Mouse (Mus musculus) liver, embryonic 16.5 days (tissue): ENCODE results near the gene Pmf1. TPM values are rescaled to one million over a fixed set of nuclear protein-coding genes. Genes with fewer than 3 reads are reported as not detected.
A peak's percentile ranks its signal among the peaks of the same experiment; 100 is the strongest.

Experiments
- ATAC-seq: fragments of 200-750 bp; cut with Nextera tagmentation; 2 replicates; pipeline ENCODE4 v1.8.0; 2017; ENCODE audit warnings: low read depth, mild to moderate bottlenecking, moderate number of reproducible peaks, moderate library complexity
- H3K27ac ChIP-seq: fragments of 300-500 bp; sonication (generic); 2 replicates; pipeline ENCODE4 v1.5.1; 2014; ENCODE audit warnings: mild to moderate bottlenecking, low read length
- H3K27me3 ChIP-seq: fragments of 300-500 bp; sonication (generic); 2 replicates; pipeline ENCODE4 v1.6.1; 2014; ENCODE audit warnings: low read depth, low read length, mixed read lengths; ENCODE audit not compliant: control insufficient read depth, insufficient read depth
- H3K36me3 ChIP-seq: fragments of 300-500 bp; sonication (generic); 2 replicates; pipeline ENCODE4 v1.6.1; 2014; ENCODE audit warnings: mild to moderate bottlenecking; ENCODE audit not compliant: control insufficient read depth, insufficient read depth
- H3K4me1 ChIP-seq: fragments of 300-500 bp; sonication (generic); 2 replicates; pipeline ENCODE4 v1.6.1; 2014; ENCODE audit warnings: low read depth, low read length, mixed read lengths; ENCODE audit not compliant: control insufficient read depth
- H3K4me2 ChIP-seq: fragments of 300-500 bp; sonication (generic); 2 replicates; pipeline ENCODE4 v1.6.1; 2014; ENCODE audit warnings: low read depth, low read length, mixed read lengths
- H3K4me3 ChIP-seq: fragments of 300-500 bp; sonication (generic); 2 replicates; pipeline ENCODE4 v1.5.1; 2014; ENCODE audit warnings: low read depth, mild to moderate bottlenecking, low read length
- H3K9ac ChIP-seq: fragments of 300-500 bp; sonication (generic); 2 replicates; pipeline ENCODE4 v1.6.1; 2014; ENCODE audit warnings: low read depth, low read length
- H3K9me3 ChIP-seq: fragments of 300-500 bp; sonication (generic); replicated peaks from 2 replicates; pipeline ENCODE4 v1.6.1; 2016; ENCODE audit warnings: low read length; ENCODE audit not compliant: control insufficient read depth
- WGBS: fragments of 180-500 bp; shearing (Covaris S2); extraction: QIAGEN DNeasy Blood & Tissue Kit; methylation state at CpG from one replicate; pipeline ENCODE4 v1.1.7; 2014; ENCODE audit not compliant: insufficient replicate concordance; 5-methylcytosine and 5-hydroxymethylcytosine counted together
- polyA plus RNA-seq: library from polyadenylated mRNA; unstranded; fragments of >200 nt; fragmentation: Nextera tagmentation; extraction: Ambion mirVana; gene quantifications from 2 replicates; pipeline ENCODE4 v1.2.1, GENCODE M21; 2015

Pmf1 gene
- polyA plus RNA-seq, result 69.7 and 76.8 TPM in 2 replicates

- Histone ChIP-seq H3K27me3 (no peaks in the 10 kb centered on the region), H3K27ac (peak within 1 kb of the TSS; percentile 95), H3K4me3 (peak within 1 kb of the TSS; percentile 87), H3K4me1 (peaks cover 51% of the 10 kb centered on the region), H3K4me2 (peak within 1 kb of the TSS; percentile 75), H3K9me3 (no peaks in the 10 kb centered on the region), H3K36me3 (peaks cover 8% of the 10 kb centered on the region; the same call in 1 of the 2 replicates), H3K9ac (peak within 1 kb of the TSS; percentile 90)
- WGBS, result 0% methylated on average over 54 of the region's 54 CpGs
- ATAC-seq, result peak; percentile 90
Measured at GRCm38 (mm10) chr3:88409741-88410644, at the start of gene Pmf1. Pmf1 (minus strand) TSS chr3:88410331.

- 4% methylated on average over 14 of the region's 14 CpGs for WGBS
- no peak overlapping the region for H3K9ac ChIP-seq
- H3K36me3 ChIP-seq, result no peaks in the 10 kb centered on the region
- no peaks in the 10 kb centered on the region for H3K9me3 ChIP-seq
- no peak overlapping the region for H3K27ac ChIP-seq
- ATAC-seq, result no peak
- no peak overlapping the region for H3K4me2 ChIP-seq
- no peak overlapping the region for H3K4me3 ChIP-seq
- H3K27me3 ChIP-seq, result peaks cover 5% of the 10 kb centered on the region
- H3K4me1 ChIP-seq, result peaks cover 9% of the 10 kb centered on the region; the same call in 1 of the 2 replicates
Measured at GRCm38 (mm10) chr3:88458778-88459219, 48.7 kb upstream of the Pmf1 start.

GRCm38 (mm10) chr3:88456746-88457532 lies 46.8 kb upstream of the Pmf1 start:
- H3K27me3 ChIP-seq, result peaks cover 5% of the 10 kb centered on the region

GRCm38 (mm10) chr3:88456313-88456712 lies 46.2 kb upstream of the Pmf1 start:
- Histone ChIP-seq H3K9me3 (no peaks in the 10 kb centered on the region), H3K4me2 (peak overlapping the region; percentile 44; the same call in 1 of the 2 replicates), H3K9ac (no peak overlapping the region), H3K27me3 (peaks cover 5% of the 10 kb centered on the region), H3K27ac (peak overlapping the region; percentile 72), H3K4me3 (peak overlapping the region; percentile 35), H3K4me1 (peaks cover 9% of the 10 kb centered on the region; the same call in 1 of the 2 replicates), H3K36me3 (no peaks in the 10 kb centered on the region)
- 73% methylated on average over 8 of the region's 8 CpGs for WGBS
- peak; percentile 83 for ATAC-seq

More at GRCm38 (mm10) chr3:88456746-88457532, 46.8 kb upstream of the Pmf1 start:
- peaks cover 9% of the 10 kb centered on the region; the same call in 1 of the 2 replicates for H3K4me1 ChIP-seq
- H3K9me3 ChIP-seq, result no peaks in the 10 kb centered on the region
- H3K4me3 ChIP-seq, result no peak overlapping the region
- 60% methylated on average over 7 of the region's 7 CpGs for WGBS
- H3K4me2 ChIP-seq, result no peak overlapping the region
- ATAC-seq, result no peak
- no peak overlapping the region for H3K9ac ChIP-seq
- peak overlapping the region; percentile 64 for H3K27ac ChIP-seq
- H3K36me3 ChIP-seq, result no peaks in the 10 kb centered on the region

- Histone ChIP-seq H3K27me3 (peaks cover 5% of the 10 kb centered on the region), H3K9me3 (no peaks in the 10 kb centered on the region), H3K4me2 (peak overlapping the region; percentile 44), H3K9ac (peak overlapping the region; percentile 34; the same call in 1 of the 2 replicates), H3K4me3 (peak overlapping the region; percentile 35), H3K4me1 (peaks cover 9% of the 10 kb centered on the region; the same call in 1 of the 2 replicates), H3K27ac (peak overlapping the region; percentile 72), H3K36me3 (no peaks in the 10 kb centered on the region)
- WGBS, result 53% methylated on average over 18 of the region's 18 CpGs
- ATAC-seq, result peak; percentile 19; the same call in 1 of the 2 replicates
Measured at GRCm38 (mm10) chr3:88455588-88456264, 45.6 kb upstream of the Pmf1 start.

- 30% methylated on average over 9 of the region's 9 CpGs for WGBS
- peak overlapping the region; percentile 72 for H3K27ac ChIP-seq
Measured at GRCm38 (mm10) chr3:88454762-88455587, 44.8 kb upstream of the Pmf1 start.

GRCm38 (mm10) chr3:88453986-88454385 lies 43.9 kb upstream of the Pmf1 start:
- Histone ChIP-seq H3K4me2 (no peak overlapping the region), H3K4me3 (no peak overlapping the region), H3K27me3 (peaks cover 4% of the 10 kb centered on the region), H3K27ac (no peak overlapping the region), H3K9me3 (no peaks in the 10 kb centered on the region), H3K36me3 (no peaks in the 10 kb centered on the region), H3K4me1 (peaks cover 10% of the 10 kb centered on the region; the same call in 1 of the 2 replicates), H3K9ac (no peak overlapping the region)
- ATAC-seq, result no peak
- WGBS, result 44% methylated on average over 8 of the region's 8 CpGs

More at GRCm38 (mm10) chr3:88454762-88455587, 44.8 kb upstream of the Pmf1 start:
- Histone ChIP-seq H3K4me2 (peak overlapping the region; percentile 44), H3K4me1 (peaks cover 9% of the 10 kb centered on the region; the same call in 1 of the 2 replicates), H3K27me3 (peaks cover under 1% of the 10 kb centered on the region), H3K9ac (peak overlapping the region; percentile 34; the same call in 1 of the 2 replicates), H3K9me3 (no peaks in the 10 kb centered on the region), H3K36me3 (no peaks in the 10 kb centered on the region), H3K4me3 (peak overlapping the region; percentile 35)
- peak; percentile 28 for ATAC-seq
